Mouse (Mus musculus) mature B cell (primary cell): ENCODE data around the gene Clmn.

Experiments used
- in situ Hi-C: fragments of 300-500 bp; cut with MboI; formaldehyde crosslinking; loops from 2 replicates; pipeline ENCODE4 v1.14.3; 2019

The Clmn gene

DNA sequence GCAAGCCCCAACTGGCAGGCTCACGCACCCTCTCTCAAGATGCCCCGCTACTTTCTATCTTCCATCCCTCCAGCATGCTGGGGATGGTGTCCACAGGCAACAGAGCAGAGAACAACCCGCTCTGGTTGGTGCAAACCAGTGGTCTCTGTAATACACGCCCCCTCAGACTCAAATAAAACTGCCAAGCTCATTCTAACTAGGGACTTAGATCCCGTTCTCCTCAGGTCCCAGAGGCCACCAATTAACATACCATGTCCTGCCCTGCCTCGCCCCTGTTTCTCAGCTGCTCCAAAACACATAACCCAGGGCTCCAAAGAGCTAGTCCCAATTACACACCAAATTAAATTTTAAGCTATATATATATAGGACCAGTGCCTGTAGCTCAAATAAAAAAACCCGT, 50.6 kb downstream of the Clmn start:
- in situ Hi-C loops = no loop called here

- in situ Hi-C loops = no loop called here
These were observed 51.1 kb downstream of the Clmn start for GRCm38 (mm10) chr12:104813762-104814161.

DNA sequence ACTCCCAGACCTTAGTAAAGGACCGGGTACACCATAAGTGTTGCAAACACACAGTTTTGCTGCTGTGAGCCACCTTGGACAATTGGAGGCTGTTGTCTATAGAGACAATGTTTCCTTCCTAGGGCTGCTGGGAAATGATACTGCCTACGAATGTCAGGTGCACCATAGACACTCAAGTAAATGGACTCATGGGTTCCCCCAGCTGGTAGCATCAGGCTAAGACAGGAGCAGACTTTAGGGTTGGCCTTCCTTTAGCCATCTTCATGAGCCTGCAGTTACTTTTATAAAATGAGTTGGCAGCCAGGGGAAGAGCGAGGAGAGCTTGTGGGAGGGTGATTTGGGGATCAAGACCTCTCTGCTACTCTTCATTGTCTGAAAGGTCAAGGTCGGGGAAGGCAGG, 52.2 kb downstream of the Clmn start:
- in situ Hi-C loops = no loop called here

- in situ Hi-C loops = no loop called here
These were observed 53.9 kb downstream of the Clmn start for GRCm38 (mm10) chr12:104810923-104811443.

GRCm38 (mm10) chr12:104808421-104809067, 56.3 kb downstream of the Clmn start:
- in situ Hi-C loops = no loop called here

DNA sequence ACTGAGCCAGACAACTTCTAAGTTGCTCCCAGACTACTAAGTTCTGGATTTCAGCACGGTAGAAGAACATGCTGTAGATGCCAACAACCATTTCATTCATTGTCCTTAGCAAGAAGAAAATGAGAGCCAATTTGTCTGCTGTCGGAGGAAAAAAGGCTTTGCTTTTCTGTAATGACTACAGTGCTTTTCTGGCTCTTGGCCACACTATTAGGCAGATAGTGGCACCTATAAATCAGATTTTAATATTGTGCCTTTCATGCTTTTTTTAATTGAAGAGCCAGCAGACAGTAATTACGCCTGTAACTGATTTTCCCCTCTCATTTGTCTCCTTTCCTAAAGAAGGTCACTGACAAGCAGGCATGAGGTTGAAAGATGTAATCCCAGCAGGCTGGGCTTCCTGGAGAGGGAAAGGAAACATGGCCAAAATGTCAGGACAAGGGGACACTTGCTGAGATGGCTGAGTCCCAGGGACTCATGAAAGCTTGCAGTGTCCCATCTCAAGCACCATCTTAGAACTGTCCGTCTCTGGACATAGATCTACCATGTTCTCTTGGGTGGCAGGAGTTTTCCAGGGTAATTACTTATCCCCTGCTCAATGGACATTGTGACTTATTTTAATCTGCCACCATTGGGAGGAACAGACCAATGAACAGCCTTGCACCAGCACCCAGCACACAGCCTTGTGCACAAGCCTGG, 58.0 kb downstream of the Clmn start:
- in situ Hi-C loops = no loop called here

DNA sequence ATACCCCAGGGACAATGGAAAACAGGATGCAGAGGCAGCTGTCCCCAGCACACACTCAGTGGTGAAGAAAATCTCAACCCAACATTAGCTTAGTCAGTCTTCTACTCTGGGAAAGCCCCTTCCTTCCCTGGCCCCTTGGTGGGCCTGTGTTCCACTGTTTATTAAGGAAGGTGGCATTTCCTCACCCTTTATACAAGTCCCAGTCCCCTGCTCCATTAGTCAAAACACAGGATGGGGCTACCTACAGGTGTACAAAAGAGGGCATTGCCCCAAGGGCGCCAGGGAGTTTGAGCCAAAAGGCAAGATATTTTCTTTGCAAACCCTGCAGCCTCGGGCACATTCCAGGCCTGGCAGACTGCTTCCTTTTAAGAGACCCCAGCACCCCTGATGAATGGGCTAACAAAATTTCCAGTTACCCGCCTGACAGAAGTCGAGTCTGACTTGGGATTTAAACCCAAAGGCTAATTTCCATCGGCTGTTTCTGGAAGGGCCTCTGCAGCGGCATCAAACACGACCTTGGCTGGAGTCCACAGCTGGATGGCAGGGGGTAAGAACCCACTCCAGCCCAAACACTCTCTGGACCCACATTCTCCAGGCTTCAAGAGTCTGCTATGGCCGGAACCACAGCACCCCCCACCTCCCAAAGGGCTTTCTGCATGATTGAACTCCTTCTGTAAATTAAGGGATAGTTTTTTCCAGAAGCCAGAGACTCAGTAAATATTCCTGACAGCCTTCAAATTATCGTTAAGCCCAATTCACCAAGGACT, 63.2 kb downstream of the Clmn start:
- in situ Hi-C loops = no loop called here

- in situ Hi-C loops = no loop called here
These were observed 65.5 kb downstream of the Clmn start for GRCm38 (mm10) chr12:104799365-104799764.

- in situ Hi-C loops = no loop called here
These were observed 67.0 kb downstream of the Clmn start for GRCm38 (mm10) chr12:104797905-104798304.

- in situ Hi-C loops = no loop called here
These were observed 68.1 kb downstream of the Clmn start for GRCm38 (mm10) chr12:104796635-104797378.

DNA sequence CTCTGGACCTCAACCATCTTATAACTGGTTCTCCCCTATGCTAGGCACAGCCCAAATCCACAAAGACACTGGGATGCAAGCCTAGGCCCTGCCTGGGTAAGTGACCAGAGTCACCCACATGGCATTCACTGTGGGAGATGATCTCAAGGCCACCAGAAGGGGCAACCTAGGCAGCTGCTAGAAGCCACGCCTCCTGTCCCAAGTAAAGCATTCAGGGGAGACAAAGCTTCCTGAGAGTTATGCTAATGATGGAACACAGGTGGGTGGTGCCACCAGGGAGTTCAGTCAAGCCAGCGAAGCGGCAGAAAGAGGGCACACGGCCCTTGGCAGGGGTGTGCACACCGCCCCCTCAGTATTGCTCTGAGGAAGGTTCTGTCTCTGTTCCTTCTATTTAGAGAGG, 69.9 kb downstream of the Clmn start:
- in situ Hi-C loops = no loop called here

DNA sequence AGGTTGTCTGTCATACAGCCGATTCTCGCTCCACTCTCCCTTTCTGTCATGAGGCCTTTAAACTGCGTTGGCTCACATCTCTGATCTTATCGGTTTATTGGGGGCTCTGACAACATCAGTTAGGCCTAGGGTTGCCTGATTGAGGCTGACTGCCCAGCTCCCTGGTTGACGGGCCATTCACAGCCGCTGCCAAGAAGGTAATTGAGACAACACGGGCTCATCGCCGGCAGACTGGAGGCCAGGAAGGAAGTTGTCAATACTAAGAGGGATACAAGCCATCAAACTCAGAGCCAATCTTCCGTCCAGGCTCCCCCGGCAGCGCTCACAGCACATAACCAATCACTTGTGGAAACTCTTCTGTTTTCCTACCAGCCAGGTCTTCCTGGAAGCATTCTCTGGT, 71.4 kb downstream of the Clmn start:
- in situ Hi-C loops = no loop called here

GRCm38 (mm10) chr12:104777603-104778002, 87.3 kb downstream of the Clmn start:
- in situ Hi-C loops = no loop called here

- in situ Hi-C loops = no loop called here
These were observed 92.9 kb downstream of the Clmn start for GRCm38 (mm10) chr12:104771941-104772340.

- in situ Hi-C loops = no loop called here
These were observed 95.6 kb downstream of the Clmn start for GRCm38 (mm10) chr12:104769201-104769785.

DNA sequence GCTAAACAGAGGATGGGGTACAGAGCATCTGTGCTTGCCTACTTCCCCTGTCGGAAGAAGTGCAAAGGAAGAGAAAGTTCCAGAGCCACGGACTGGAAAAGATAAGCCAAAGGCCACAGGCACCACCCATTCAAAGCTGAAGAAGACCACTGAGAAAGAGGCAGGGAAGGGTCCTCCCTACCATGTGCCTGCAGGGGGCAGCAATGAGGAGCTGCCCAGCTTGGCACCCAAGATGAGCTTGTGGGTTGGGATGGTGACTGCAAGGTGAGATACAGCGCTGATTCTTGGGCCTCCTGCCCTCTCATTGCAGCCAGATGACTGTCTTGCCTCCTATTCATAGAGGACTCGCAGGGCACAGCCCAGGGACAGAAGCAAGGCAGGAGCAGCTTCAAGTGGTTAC, 97.7 kb downstream of the Clmn start:
- in situ Hi-C loops = no loop called here

DNA sequence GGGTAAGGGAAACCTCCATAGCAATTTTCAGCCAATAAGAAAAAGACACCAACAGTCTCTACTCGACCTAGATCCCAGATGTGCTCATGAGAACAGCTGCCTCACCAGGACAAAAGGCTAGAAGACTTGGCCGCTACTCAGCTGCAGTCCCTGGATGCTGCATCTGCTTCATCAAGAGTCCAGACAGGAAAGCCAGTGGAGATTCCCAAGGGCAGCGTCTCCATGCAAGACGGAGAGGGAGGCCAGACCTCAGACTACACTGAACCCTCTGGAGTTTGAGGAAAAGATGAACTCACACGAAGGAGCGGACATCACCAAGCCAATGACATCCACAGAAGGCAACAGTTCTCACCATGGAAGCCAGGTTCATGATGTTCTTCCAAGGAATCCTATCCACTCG, 99.1 kb downstream of the Clmn start:
- in situ Hi-C loops = no loop called here

- in situ Hi-C loops = no loop called here
These were observed 99.8 kb downstream of the Clmn start for GRCm38 (mm10) chr12:104765116-104765515.

- in situ Hi-C loops = no loop called here
These were observed 101.0 kb downstream of the Clmn start for GRCm38 (mm10) chr12:104763918-104764317.

GRCm38 (mm10) chr12:104761411-104761810, 103.5 kb downstream of the Clmn start:
- in situ Hi-C loops = no loop called here

- in situ Hi-C loops = no loop called here
These were observed 106.8 kb downstream of the Clmn start for GRCm38 (mm10) chr12:104758066-104758465.

DNA sequence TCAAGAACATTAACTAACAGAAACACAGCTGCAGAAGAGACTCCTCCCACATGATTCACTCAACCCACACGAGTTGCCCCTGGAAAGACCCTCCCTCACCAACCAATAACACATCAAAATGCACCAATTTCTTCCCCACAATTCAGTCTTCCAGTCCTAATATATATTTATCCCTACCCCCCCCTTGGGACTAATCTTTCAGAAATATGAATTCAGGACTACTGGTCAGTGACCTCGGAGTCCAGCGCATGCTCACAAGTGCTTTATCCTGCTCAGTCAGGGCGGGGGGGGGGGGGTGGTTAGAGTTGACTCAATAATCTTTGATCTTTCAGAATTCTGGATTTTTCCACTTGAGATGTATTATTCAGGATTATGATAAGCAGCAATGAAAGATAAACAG, 111.2 kb downstream of the Clmn start:
- in situ Hi-C loops = no loop called here
